Comparison of ENCODE assay signal across 25 mouse cellular contexts in genomic region chr5:5291321-5291991, GRCm38 (mm10).
A peak's percentile ranks its signal among the peaks of the same experiment; 100 is the strongest.
DNase-seq lines count a peak whose midpoint lies in the region; ATAC-seq and TF ChIP-seq lines count a peak whose summit lies in the region.
"Had no signal": no experiment of that assay in that cellular context is flagged by ENCODE, and none has a peak within 500 bp of the region (broad histone marks: within the 10 kb centered on the region; RNA-seq: fewer than 3 reads in every experiment).

No protein-coding gene starts in this region.

- TF ChIP-seq EP300 in liver, postnatal 0 days (IDR thresholded peaks at IDR 0.05; ENCODE audit: low read depth), result no peak

- H3K9ac ChIP-seq in embryonic facial prominence, embryonic 14.5 days (ENCODE audit: low read depth, low read length), result no peak overlapping the region
- H3K9ac ChIP-seq in liver, postnatal 0 days (replicated peaks), result no peak overlapping the region
- H3K9ac ChIP-seq in liver, embryonic 12.5 days, result no peak overlapping the region
- H3K9ac ChIP-seq in neural tube, embryonic 12.5 days, result no peak overlapping the region
- H3K9ac ChIP-seq: embryonic facial prominence, embryonic 13.5 days; forebrain, embryonic 13.5 days; heart, embryonic 13.5 days; hindbrain, embryonic 14.5 days; kidney, embryonic 15.5 days; midbrain, embryonic 12.5 days had no signal

- no peak for ATAC-seq in embryonic facial prominence, embryonic 14.5 days (ENCODE audit: low read depth)
- ATAC-seq in liver, postnatal 0 days, result peak; percentile 90
- ATAC-seq in liver, embryonic 12.5 days, result no peak
- 0 out of 2 replicates have a peak, but pooled peaks have one; percentile 59 for ATAC-seq in neural tube, embryonic 12.5 days (ENCODE audit: low FRiP score, low read depth)
- ATAC-seq: forebrain, embryonic 13.5 days had no signal

- H3K9me3 ChIP-seq in embryonic facial prominence, embryonic 14.5 days (ENCODE audit: control insufficient read depth, low read length), result no peaks in the 10 kb centered on the region
- no peaks in the 10 kb centered on the region for H3K9me3 ChIP-seq in embryonic facial prominence, embryonic 10.5 days
- H3K9me3 ChIP-seq in liver, postnatal 0 days (ENCODE audit: low read length), result no peaks in the 10 kb centered on the region
- H3K9me3 ChIP-seq in liver, embryonic 12.5 days (replicated peaks), result no peaks in the 10 kb centered on the region
- H3K9me3 ChIP-seq in neural tube, embryonic 12.5 days, result no peaks in the 10 kb centered on the region
- H3K9me3 ChIP-seq: embryonic facial prominence, embryonic 13.5 days; forebrain, embryonic 13.5 days; G1E; heart, embryonic 13.5 days; kidney, embryonic 15.5 days; midbrain, embryonic 12.5 days had no signal

- H3K4me2 ChIP-seq in embryonic facial prominence, embryonic 14.5 days (ENCODE audit: low read depth, low read length), result no peak overlapping the region
- no peak overlapping the region for H3K4me2 ChIP-seq in liver, postnatal 0 days (ENCODE audit: low read depth, low read length)
- H3K4me2 ChIP-seq in liver, embryonic 12.5 days, result no peak overlapping the region
- no peak overlapping the region for H3K4me2 ChIP-seq in neural tube, embryonic 12.5 days (replicated peaks)
- H3K4me2 ChIP-seq: embryonic facial prominence, embryonic 13.5 days; forebrain, embryonic 13.5 days; heart, embryonic 13.5 days; hindbrain, embryonic 14.5 days; kidney, embryonic 15.5 days; midbrain, embryonic 12.5 days had no signal

- no peak overlapping the region for H3K4me3 ChIP-seq in embryonic facial prominence, embryonic 14.5 days (ENCODE audit: low read depth, low read length)
- H3K4me3 ChIP-seq in embryonic facial prominence, embryonic 10.5 days, result no peak overlapping the region
- no peak overlapping the region for H3K4me3 ChIP-seq in liver, postnatal 0 days (ENCODE audit: low read depth, low read length)
- H3K4me3 ChIP-seq in liver, embryonic 12.5 days, result no peak overlapping the region
- no peak overlapping the region for H3K4me3 ChIP-seq in neural tube, embryonic 12.5 days
- H3K4me3 ChIP-seq: embryonic facial prominence, embryonic 13.5 days; erythroblast, embryonic 14.5 days; forebrain, embryonic 13.5 days; heart, adult 2 months; heart, embryonic 13.5 days; kidney, embryonic 15.5 days; midbrain, embryonic 12.5 days had no signal

- H3K27ac ChIP-seq in embryonic facial prominence, embryonic 14.5 days (replicated peaks; ENCODE audit: low read depth, low read length), result no peak overlapping the region
- H3K27ac ChIP-seq in embryonic facial prominence, embryonic 10.5 days (replicated peaks), result no peak overlapping the region
- H3K27ac ChIP-seq in liver, postnatal 0 days (ENCODE audit: low read depth), result no peak overlapping the region
- no peak overlapping the region for H3K27ac ChIP-seq in liver, embryonic 12.5 days
- no peak overlapping the region for H3K27ac ChIP-seq in neural tube, embryonic 12.5 days
- H3K27ac ChIP-seq: embryonic facial prominence, embryonic 13.5 days; forebrain, embryonic 13.5 days; heart, adult 2 months; hindbrain, embryonic 14.5 days; kidney, embryonic 15.5 days; midbrain, embryonic 12.5 days had no signal

- H3K4me1 ChIP-seq in embryonic facial prominence, embryonic 14.5 days (ENCODE audit: control insufficient read depth, insufficient read depth, low read length), result no peaks in the 10 kb centered on the region
- peaks cover 10% of the 10 kb centered on the region for H3K4me1 ChIP-seq in embryonic facial prominence, embryonic 10.5 days
- no peaks in the 10 kb centered on the region for H3K4me1 ChIP-seq in liver, postnatal 0 days (ENCODE audit: insufficient read depth)
- H3K4me1 ChIP-seq in liver, embryonic 12.5 days, result 0 out of 2 replicates have a peak, but pooled peaks cover 3% of the 10 kb centered on the region
- 0 out of 2 replicates have a peak, but pooled peaks cover 6% of the 10 kb centered on the region for H3K4me1 ChIP-seq in neural tube, embryonic 12.5 days
- H3K4me1 ChIP-seq: forebrain, embryonic 13.5 days; kidney, embryonic 15.5 days had no signal

- WGBS in embryonic facial prominence, embryonic 14.5 days, result 64% methylated on average over 6 of the region's 6 CpGs
- WGBS in embryonic facial prominence, embryonic 10.5 days, result 82% methylated on average over 6 of the region's 6 CpGs
- 58% methylated on average over 6 of the region's 6 CpGs for WGBS in liver, postnatal 0 days (ENCODE audit: insufficient replicate concordance)
- WGBS in liver, embryonic 12.5 days (ENCODE audit: insufficient replicate concordance), result 58% methylated on average over 6 of the region's 6 CpGs
- WGBS in neural tube, embryonic 12.5 days, result 66% methylated on average over 6 of the region's 6 CpGs

- no peaks in the 10 kb centered on the region for H3K36me3 ChIP-seq in embryonic facial prominence, embryonic 14.5 days (ENCODE audit: control insufficient read depth, insufficient read depth, low read length)
- H3K36me3 ChIP-seq in embryonic facial prominence, embryonic 10.5 days (replicated peaks), result no peaks in the 10 kb centered on the region
- H3K36me3 ChIP-seq in liver, postnatal 0 days (replicated peaks; ENCODE audit: insufficient read depth, low read length), result no peaks in the 10 kb centered on the region
- H3K36me3 ChIP-seq in liver, embryonic 12.5 days, result no peaks in the 10 kb centered on the region
- no peaks in the 10 kb centered on the region for H3K36me3 ChIP-seq in neural tube, embryonic 12.5 days
- H3K36me3 ChIP-seq: embryonic facial prominence, embryonic 13.5 days; G1E; heart, embryonic 13.5 days; kidney, embryonic 15.5 days; midbrain, embryonic 12.5 days had no signal

- H3K27me3 ChIP-seq in embryonic facial prominence, embryonic 14.5 days (replicated peaks; ENCODE audit: control insufficient read depth, insufficient read depth, low read length), result no peaks in the 10 kb centered on the region
- H3K27me3 ChIP-seq in embryonic facial prominence, embryonic 10.5 days (replicated peaks; ENCODE audit: low read depth, poor library complexity, severe bottlenecking), result no peaks in the 10 kb centered on the region
- no peaks in the 10 kb centered on the region for H3K27me3 ChIP-seq in liver, postnatal 0 days (ENCODE audit: insufficient read depth, low read length)
- no peaks in the 10 kb centered on the region for H3K27me3 ChIP-seq in liver, embryonic 12.5 days (replicated peaks)
- no peaks in the 10 kb centered on the region for H3K27me3 ChIP-seq in neural tube, embryonic 12.5 days (replicated peaks)
- H3K27me3 ChIP-seq: embryonic facial prominence, embryonic 13.5 days; forebrain, embryonic 13.5 days; heart, embryonic 13.5 days; kidney, embryonic 15.5 days; midbrain, embryonic 12.5 days had no signal

- TF ChIP-seq CTCF in liver, postnatal 0 days (IDR thresholded peaks at IDR 0.05; ENCODE audit: low read depth), result no peak

- peak; percentile 18 for DNase-seq in embryonic facial prominence, embryonic 14.5 days (ENCODE audit: low spot score)
- DNase-seq in embryonic facial prominence, embryonic 10.5 days (ENCODE audit: low spot score), result no peak
- no peak for DNase-seq in liver, postnatal 0 days
- no peak for DNase-seq in kidney, adult 8-10 months
- no peak for DNase-seq in c-Kit-positive CD71-positive TER-119-positive erythroid progenitor cells, embryonic 14.5 days (ENCODE audit: low spot score)
- DNase-seq: adrenal gland, postnatal 10 days; cerebellum, adult 11-12 months; cerebellum, adult 9-11 months; embryo, embryonic 11 days; heart, adult 2 months; heart, postnatal 10 days; kidney, postnatal 25 days; lung, postnatal 36 days; retina, postnatal 1 day; right cerebral cortex, postnatal 14 days had no signal

Comparison
In these comparisons a context has a peak if more than half of its experiments do, and no peak if none do; other contexts are left out.
1. ATAC-seq: peak in liver, postnatal 0 days (single experiment) and neural tube, embryonic 12.5 days (single experiment); none in embryonic facial prominence, embryonic 14.5 days (single experiment) and liver, embryonic 12.5 days (single experiment).